Mouse (Mus musculus): ENCODE measurements around the gene Prh1. TPM values are rescaled to one million over a fixed set of nuclear protein-coding genes. Genes with fewer than 3 reads are reported as not detected.
"Not testable (repeated sequence)": the region's sequence is repeated elsewhere in the genome, so short reads cannot be mapped to it uniquely, and the experiment has no call there.

Gene Prh1
- not detected in 2 replicates for polyA plus RNA-seq (2012; rRNA removed)

DNA sequence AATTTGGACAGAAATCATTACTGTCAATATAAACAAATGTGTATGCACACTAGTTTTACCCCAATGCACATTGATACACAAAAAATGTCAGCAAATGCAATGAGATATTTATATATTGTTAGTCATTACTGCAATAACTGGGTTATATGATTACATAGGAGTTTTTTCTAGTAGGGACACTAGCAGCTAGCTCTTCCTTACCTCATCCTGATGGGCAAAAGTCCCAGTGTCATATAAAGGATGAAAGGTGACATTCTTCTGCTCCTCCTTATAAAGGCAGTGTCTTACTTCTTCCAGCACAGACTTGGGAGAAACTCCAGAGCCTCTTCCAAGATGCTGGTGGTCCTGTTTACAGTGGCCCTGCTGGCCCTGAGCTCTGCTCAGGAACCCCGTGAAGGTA, at the start of gene Prh1:
Gene Prh1 (plus strand): TSS at position 301 of the 400 bp plus-strand sequence.
- not testable (repeated sequence) for H3K4me1 ChIP-seq (ENCODE audit: control insufficient read depth, insufficient read depth, low read length); H3K36me3 ChIP-seq (ENCODE audit: control insufficient read depth, insufficient read depth, low read length); H3K27ac ChIP-seq (ENCODE audit: control insufficient read depth, insufficient read depth, low read depth, low read length); H3K27me3 ChIP-seq (ENCODE audit: control insufficient read depth, insufficient read depth, low read length); H3K4me3 ChIP-seq (ENCODE audit: control insufficient read depth, low read depth, low read length)

DNA sequence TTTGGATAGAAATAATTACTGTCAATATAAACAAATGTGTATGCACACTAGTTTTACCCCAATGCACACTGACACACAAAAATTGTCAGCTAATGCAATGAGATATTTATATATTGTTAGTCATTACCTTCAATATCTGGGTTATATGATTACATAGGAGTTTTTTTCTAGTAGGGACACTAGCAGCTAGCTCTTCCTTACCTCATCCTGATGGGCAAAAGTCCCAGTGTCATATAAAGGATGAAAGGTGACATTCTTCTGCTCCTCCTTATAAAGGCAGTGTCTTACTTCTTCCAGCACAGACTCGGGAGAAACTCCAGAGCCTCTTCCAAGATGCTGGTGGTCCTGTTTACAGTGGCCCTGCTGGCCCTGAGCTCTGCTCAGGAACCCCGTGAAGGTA, 26.0 kb downstream of the Prh1 start, which contains the start of gene Prp2:
Gene Prp2 (plus strand): TSS at position 301 of the 400 bp plus-strand sequence.
- not testable (repeated sequence) for H3K27ac ChIP-seq (ENCODE audit: control insufficient read depth, insufficient read depth, low read depth, low read length); H3K4me1 ChIP-seq (ENCODE audit: control insufficient read depth, insufficient read depth, low read length); H3K4me3 ChIP-seq (ENCODE audit: control insufficient read depth, low read depth, low read length); H3K27me3 ChIP-seq (ENCODE audit: control insufficient read depth, insufficient read depth, low read length); H3K36me3 ChIP-seq (ENCODE audit: control insufficient read depth, insufficient read depth, low read length)

Other genes starting within 250 kb of the Prh1 start
- not detected in 2 replicates for gene Gm8882, start 205.7 kb upstream of the Prh1 start, polyA plus RNA-seq (2012; rRNA removed)
- not detected in 2 replicates for gene Prp2, start 26.1 kb downstream of the Prh1 start, polyA plus RNA-seq (2012; rRNA removed)
- not detected in 2 replicates for gene A630073D07Rik, start 81.7 kb downstream of the Prh1 start, polyA plus RNA-seq (2012; rRNA removed)
- gene Tas2r120, start 87.1 kb downstream of the Prh1 start, polyA plus RNA-seq (2012; rRNA removed): not detected in 2 replicates
- not detected in 2 replicates for gene Tas2r121, start 131.2 kb downstream of the Prh1 start, polyA plus RNA-seq (2012; rRNA removed)
- not detected in 2 replicates for gene Tas2r122, start 142.1 kb downstream of the Prh1 start, polyA plus RNA-seq (2012; rRNA removed)
- not detected in 2 replicates for gene Tas2r115, start 168.2 kb downstream of the Prh1 start, polyA plus RNA-seq (2012; rRNA removed)
- not detected in 2 replicates for gene Tas2r124, start 184.9 kb downstream of the Prh1 start, polyA plus RNA-seq (2012; rRNA removed)
- gene Tas2r102, start 192.3 kb downstream of the Prh1 start, polyA plus RNA-seq (2012; rRNA removed): not detected in 2 replicates
- not detected in 2 replicates for gene Tas2r136, start 208.4 kb downstream of the Prh1 start, polyA plus RNA-seq (2012; rRNA removed)
- gene Tas2r117, start 233.0 kb downstream of the Prh1 start, polyA plus RNA-seq (2012; rRNA removed): not detected in 2 replicates